Mouse (Mus musculus): ENCODE results near the gene Cenpf.

GRCm38 (mm10) chr1:189630026-189630425 lies 57.9 kb downstream of the Cenpf start:
- no peak for TF ChIP-seq CTCF (IDR thresholded peaks at IDR 0.05; ENCODE audit: control insufficient read depth, insufficient read depth, insufficient read length)
- TF ChIP-seq MYOD1 (IDR thresholded peaks at IDR 0.05; ENCODE audit: control insufficient read depth, insufficient read length, low read depth), result no peak
- TF ChIP-seq USF1 (IDR thresholded peaks at IDR 0.05; ENCODE audit: low read depth), result no peak
- TF ChIP-seq MAX (IDR thresholded peaks at IDR 0.05), result no peak
- TF ChIP-seq MYOG (IDR thresholded peaks at IDR 0.05; ENCODE audit: control insufficient read depth, extremely low read depth, insufficient read length), result no peak

Measured in C2C12 (cell line).